Comparison of ENCODE assay signal across 16 mouse cellular contexts in the genomic region with DNA sequence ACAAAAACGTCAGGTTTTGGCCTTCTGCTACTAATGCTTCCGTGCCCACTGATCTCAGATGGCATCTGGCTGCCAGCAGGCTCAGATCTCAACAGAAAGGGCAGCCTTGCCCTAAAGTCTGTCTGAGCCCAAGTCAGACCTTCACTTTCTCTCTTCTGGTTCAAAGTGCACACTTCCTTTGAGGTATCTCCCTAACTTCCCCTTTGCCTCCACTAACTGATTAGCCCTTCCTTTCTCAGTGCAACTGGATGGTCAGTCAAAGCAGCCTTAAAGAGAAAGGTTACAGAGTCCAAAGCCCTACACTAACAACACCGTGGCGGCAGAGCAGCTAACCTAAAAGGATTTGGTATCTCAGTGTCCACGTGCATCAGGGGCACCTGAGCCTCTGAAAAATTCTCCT. TPM values are rescaled to one million over a fixed set of nuclear protein-coding genes. Genes with fewer than 3 reads are reported as not detected.
A peak's percentile ranks its signal among the peaks of the same experiment; 100 is the strongest.
DNase-seq lines count a peak whose midpoint lies in the region; ATAC-seq and TF ChIP-seq lines count a peak whose summit lies in the region.
"Had no signal": no experiment of that assay in that cellular context is flagged by ENCODE, and none has a peak within 500 bp of the region (broad histone marks: within the 10 kb centered on the region; RNA-seq: fewer than 3 reads in every experiment).

No protein-coding gene starts in this region.

- H3K4me1 ChIP-seq in liver, adult 2 months (ENCODE audit: control insufficient read depth, insufficient read depth, low read length) = peaks cover 4% of the 10 kb centered on the region; the same call in 1 of the 2 replicates
- peaks cover 3% of the 10 kb centered on the region; the same call in 1 of the 2 replicates for H3K4me1 ChIP-seq in brown adipose tissue, adult 24 weeks (ENCODE audit: control insufficient read depth, insufficient read depth, insufficient read length, low read length)
- peaks cover 10% of the 10 kb centered on the region for H3K4me1 ChIP-seq in liver, postnatal 0 days (ENCODE audit: insufficient read depth)

- H3K4me3 ChIP-seq in liver, adult 2 months (ENCODE audit: insufficient read depth, low read depth, low read length) = no peak overlapping the region
- no peak overlapping the region for H3K4me3 ChIP-seq in brown adipose tissue, adult 24 weeks (ENCODE audit: insufficient read depth, low read depth, low read length)
- no peak overlapping the region for H3K4me3 ChIP-seq in liver, postnatal 0 days (ENCODE audit: low read depth, low read length)

- WGBS in liver, adult 2 months = 60% methylated on average over 5 of the region's 5 CpGs
- WGBS in liver, postnatal 0 days (ENCODE audit: insufficient replicate concordance) = 13% methylated on average over 5 of the region's 5 CpGs

- H3K27me3 ChIP-seq in liver, adult 2 months (ENCODE audit: control insufficient read depth, insufficient read depth, low read length) = no peaks in the 10 kb centered on the region
- H3K27me3 ChIP-seq in liver, postnatal 0 days (ENCODE audit: insufficient read depth, low read length) = no peaks in the 10 kb centered on the region

- H3K4me2 ChIP-seq in liver, postnatal 0 days (ENCODE audit: low read depth, low read length) = peak overlapping the region; percentile 49

- no peaks in the 10 kb centered on the region for H3K9me3 ChIP-seq in liver, postnatal 0 days (ENCODE audit: low read length)
- H3K9me3 ChIP-seq: G1E had no signal

- no peak for TF ChIP-seq CTCF in liver, adult 2 months (IDR thresholded peaks at IDR 0.05; ENCODE audit: low read depth, low read length)
- TF ChIP-seq CTCF in liver, postnatal 0 days (IDR thresholded peaks at IDR 0.05; ENCODE audit: low read depth) = no peak

- DNase-seq in liver, adult 2 months (ENCODE audit: extremely low read depth, low read depth, low spot score) = no peak
- no peak for DNase-seq in liver
- no peak for DNase-seq in liver, postnatal 0 days
- DNase-seq in yolk sac, embryonic 10.5 days (ENCODE audit: low spot score) = peak; percentile 16
- DNase-seq in left cerebral cortex, postnatal 36 days (ENCODE audit: low spot score in 2 of 2) = no peak
- no peak for DNase-seq in layer of hippocampus, postnatal 14 days (ENCODE audit: low spot score in 2 of 2)
- DNase-seq: adrenal gland, adult 2 months; cerebellum, adult 11-12 months; gastrocnemius, postnatal 10 days; kidney, adult 11 months; lung, adult 2 months had no signal

- intact Hi-C loops in left cerebral cortex, postnatal 36 days (cut with DNase I) = no loop called here

- no peaks in the 10 kb centered on the region for H3K79me2 ChIP-seq in liver, adult 2 months (ENCODE audit: control insufficient read depth, insufficient read depth, low read length)

- no peak for TF ChIP-seq EP300 in liver, postnatal 0 days (IDR thresholded peaks at IDR 0.05; ENCODE audit: low read depth)

- no peak overlapping the region for H3K9ac ChIP-seq in liver, adult 2 months (ENCODE audit: low read depth, low read length)
- no peak overlapping the region; the same call in 1 of the 2 replicates for H3K9ac ChIP-seq in liver, postnatal 0 days (replicated peaks)

- no peak for TF ChIP-seq POLR2A in liver, adult 2 months (IDR thresholded peaks at IDR 0.05; ENCODE audit: extremely low read depth, insufficient read depth, low read length)

- no peaks in the 10 kb centered on the region for H3K36me3 ChIP-seq in liver, adult 2 months (ENCODE audit: control insufficient read depth, insufficient read depth, low read length)
- no peaks in the 10 kb centered on the region for H3K36me3 ChIP-seq in liver, postnatal 0 days (replicated peaks; ENCODE audit: insufficient read depth, low read length)
- H3K36me3 ChIP-seq: G1E had no signal

- H3K27ac ChIP-seq in liver, adult 2 months (replicated peaks; ENCODE audit: insufficient read depth, low read depth, low read length) = peak overlapping the region; percentile 54
- 0 out of 2 replicates have a peak overlapping the region, but pooled peaks have one; percentile 6 for H3K27ac ChIP-seq in brown adipose tissue, adult 24 weeks (replicated peaks; ENCODE audit: low read depth, low read length)
- H3K27ac ChIP-seq in liver, postnatal 0 days (ENCODE audit: low read depth) = peak overlapping the region; percentile 71
- H3K27ac ChIP-seq: hindbrain, postnatal 0 days had no signal

- ATAC-seq in liver, postnatal 0 days = no peak
- ATAC-seq: CD4-positive, CD25-positive, alpha-beta regulatory T cell, adult 4 months; hindbrain, postnatal 0 days; midbrain, embryonic 16.5 days had no signal

RNA-seq across cellular contexts. Expression of a gene that starts 9.5 kb away (rescaled TPM):
- 6.3 and 10.2 TPM in 2 replicates for total RNA-seq in liver, adult 2 months (2014; rRNA removed)
- polyA plus RNA-seq in liver, adult 2 months (2012; rRNA removed) = 2.3 and 5.1 TPM in 2 replicates
- 190 and 226 TPM in 2 replicates for polyA plus RNA-seq in brown adipose tissue, adult 24 weeks (2012; ENCODE audit: insufficient read depth, insufficient read length, missing spikeins)
- polyA plus RNA-seq in liver, postnatal 0 days (2015; fragmentation: Nextera tagmentation; extraction: Ambion mirVana) = 3.0 and 3.3 TPM in 2 replicates
- total RNA-seq in left cerebral cortex, postnatal 36 days (2021) = 10 to 100 TPM; 25.0 to 32.4 TPM
- total RNA-seq in layer of hippocampus, postnatal 14 days (2021) = 10 to 100 TPM; 36.4 to 40.5 TPM
- polyA plus RNA-seq: G1E had no signal

RNA-seq across cellular contexts. Expression of a gene that starts 59.6 kb away (rescaled TPM):
- 49.7 and 73.6 TPM in 2 replicates for total RNA-seq in liver, adult 2 months (2014; rRNA removed)
- 19.5 and 21.6 TPM in 2 replicates for polyA plus RNA-seq in liver, adult 2 months (2012; rRNA removed)
- 45.1 and 48.5 TPM in 2 replicates for polyA plus RNA-seq in brown adipose tissue, adult 24 weeks (2012; ENCODE audit: insufficient read depth, insufficient read length, missing spikeins)
- 46.9 and 50.8 TPM in 2 replicates for polyA plus RNA-seq in liver, postnatal 0 days (2015; fragmentation: Nextera tagmentation; extraction: Ambion mirVana)
- 10 to 100 TPM; 79.2 to 82.2 TPM for total RNA-seq in left cerebral cortex, postnatal 36 days (2021)
- 10 to 100 TPM; 77.1 to 84.6 TPM for total RNA-seq in layer of hippocampus, postnatal 14 days (2021)

Comparison
In these comparisons a context has a peak if more than half of its experiments do, and no peak if none do; other contexts are left out.
1. H3K27ac ChIP-seq: peak in every context shown above with its lines; median percentile 71 in liver, postnatal 0 days; 54 in liver, adult 2 months; 6 in brown adipose tissue, adult 24 weeks.